Mouse (Mus musculus): ENCODE measurements around the gene Crocc. TPM values are rescaled to one million over a fixed set of nuclear protein-coding genes. Genes with fewer than 3 reads are reported as not detected.

Crocc gene
- total RNA-seq, 2 experiments from 2014 or later = 5.1 to 5.4 TPM

Other genes starting within 250 kb of the Crocc start
- gene Padi3, start 249.9 kb downstream of the Crocc start, total RNA-seq (2021) = under 1 TPM in 1 of 2 experiments, not detected in 1; 0.20 TPM
- not detected for gene Padi1, start 214.8 kb downstream of the Crocc start, total RNA-seq (2021)
- gene Padi2, start 154.2 kb downstream of the Crocc start, total RNA-seq (2021) = under 1 TPM; 0.42 to 0.81 TPM
- gene Sdhb, start 99.3 kb downstream of the Crocc start, total RNA-seq (2021) = 1,000 to 10,000 TPM; 1,213 to 1,269 TPM
- 10 to 100 TPM; 16.5 to 19.4 TPM for gene Atp13a2, start 73.7 kb downstream of the Crocc start, total RNA-seq (2021)
- 1 to 10 TPM; 6.7 to 6.9 TPM for gene Mfap2, start 50.1 kb downstream of the Crocc start, total RNA-seq (2021)
- 10 to 100 TPM; 17.2 TPM for gene Necap2, start 17.8 kb upstream of the Crocc start, total RNA-seq (2021)
- gene Spata21, start 27.8 kb upstream of the Crocc start, total RNA-seq (2021) = not detected
- gene Szrd1, start 79.2 kb upstream of the Crocc start, total RNA-seq (2021) = 10 to 100 TPM; 85.1 to 96.1 TPM
- gene Fbxo42, start 87.4 kb upstream of the Crocc start, total RNA-seq (2021) = 10 to 100 TPM in 1 of 2 experiments, 1 to 10 TPM in 1; 10.0 to 10.1 TPM
- under 1 TPM; 0.45 to 0.60 TPM for gene Rsg1, start 153.4 kb upstream of the Crocc start, total RNA-seq (2021)
- 10 to 100 TPM; 28.5 to 36.4 TPM for gene Arhgef19, start 178.9 kb upstream of the Crocc start, total RNA-seq (2021)
- 1 to 10 TPM; 6.8 to 7.7 TPM for gene Epha2, start 240.7 kb upstream of the Crocc start, total RNA-seq (2021)

Data from heart, postnatal 25 days (tissue).